Mouse (Mus musculus): ENCODE results near the gene Fam126b.

GRCm38 (mm10) chr1:58503134-58503533, 83.0 kb downstream of the Fam126b start:
- TF ChIP-seq FLI1 (IDR thresholded peaks at IDR 0.05; ENCODE audit: low read length): no peak
- no peak for TF ChIP-seq GATA1 (IDR thresholded peaks at IDR 0.05; ENCODE audit: borderline replicate concordance, low read length)

Measured in megakaryocyte, embryonic 14.5 days (primary cell).